Comparison of ENCODE assay signal across 10 mouse cellular contexts in the genomic region with DNA sequence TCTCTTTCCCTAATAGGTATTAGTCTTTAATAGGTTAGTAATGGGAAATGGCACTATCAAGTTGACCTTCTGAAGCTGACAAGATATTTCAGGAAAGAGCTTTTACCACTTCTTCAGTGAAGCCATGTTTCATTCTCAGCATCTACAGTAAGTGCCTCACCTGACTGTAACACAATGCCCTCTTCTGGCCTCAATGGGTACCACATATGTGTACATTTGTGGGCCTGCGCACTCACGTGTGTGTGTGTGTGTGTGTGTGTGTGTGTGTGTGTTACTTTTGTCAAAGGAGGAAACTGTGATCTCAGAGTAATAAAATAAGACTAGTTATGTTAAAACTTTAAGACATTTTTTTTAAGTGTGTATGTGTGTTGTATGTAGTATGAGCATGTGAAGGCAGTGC.
DNase-seq lines count a peak whose midpoint lies in the region; ATAC-seq and TF ChIP-seq lines count a peak whose summit lies in the region.
"Had no signal": no experiment of that assay in that cellular context is flagged by ENCODE, and none has a peak within 500 bp of the region (broad histone marks: within the 10 kb centered on the region; RNA-seq: fewer than 3 reads in every experiment).

No protein-coding gene starts in this region.

- H3K27ac ChIP-seq in cerebellum, adult 2 months (ENCODE audit: insufficient read depth, low read length): no peak overlapping the region
- H3K27ac ChIP-seq in kidney, adult 2 months (ENCODE audit: insufficient read depth, low read depth, low read length): no peak overlapping the region
- H3K27ac ChIP-seq in kidney, embryonic 15.5 days: no peak overlapping the region
- H3K27ac ChIP-seq: hindbrain, embryonic 14.5 days; liver, embryonic 15.5 days had no signal

- H3K27me3 ChIP-seq in cerebellum, adult 2 months (ENCODE audit: control insufficient read depth, insufficient read depth, low read length): no peaks in the 10 kb centered on the region
- H3K27me3 ChIP-seq in kidney, adult 2 months (replicated peaks; ENCODE audit: control insufficient read depth, insufficient read depth, low read length): no peaks in the 10 kb centered on the region
- no peaks in the 10 kb centered on the region for H3K27me3 ChIP-seq in kidney, embryonic 15.5 days
- H3K27me3 ChIP-seq: liver, embryonic 15.5 days had no signal

- DNase-seq in cerebellum, adult 2 months: peak in 1 of 2 experiments; percentile 3
- DNase-seq in cerebellum, adult 11 months: no peak
- peak; percentile 4 for DNase-seq in kidney, adult 2 months
- DNase-seq in ovary, postnatal 14 days (ENCODE audit: low spot score): peak; percentile 3
- no peak for DNase-seq in ovary, adult 18-20 months (ENCODE audit: low spot score)
- peak; percentile 2 for DNase-seq in embryo, embryonic 10.5 days (ENCODE audit: low spot score)
- DNase-seq in spleen, postnatal 10 days (ENCODE audit: low spot score in 2 of 2): no peak

- WGBS in cerebellum, adult 2 months: 89% methylated on average over 2 of the region's 2 CpGs
- 74% methylated on average over 2 of the region's 2 CpGs for WGBS in kidney, adult 2 months
- WGBS in kidney, embryonic 15.5 days: 67% methylated on average over 2 of the region's 2 CpGs

- H3K4me3 ChIP-seq in cerebellum, adult 2 months (replicated peaks; ENCODE audit: insufficient read depth, low read depth, low read length): no peak overlapping the region
- H3K4me3 ChIP-seq in kidney, adult 2 months (ENCODE audit: insufficient read depth, low read depth, low read length): no peak overlapping the region
- no peak overlapping the region for H3K4me3 ChIP-seq in kidney, embryonic 15.5 days (replicated peaks)
- H3K4me3 ChIP-seq: liver, embryonic 15.5 days had no signal

- ATAC-seq in kidney, embryonic 15.5 days (replicated peaks; ENCODE audit: low FRiP score): no peak

- TF ChIP-seq CTCF in cerebellum, adult 2 months (IDR thresholded peaks at IDR 0.05; ENCODE audit: borderline replicate concordance, insufficient read depth, low read depth, low read length): peak; percentile 27; the same call in 1 of the 2 replicates
- TF ChIP-seq CTCF in kidney, adult 2 months (conservative IDR thresholded peaks at IDR 0.05; ENCODE audit: insufficient read depth, insufficient read length, low read depth, low read length): no peak; the same call in 1 of the 2 replicates

- no peaks in the 10 kb centered on the region for H3K4me1 ChIP-seq in cerebellum, adult 2 months (ENCODE audit: control insufficient read depth, insufficient read depth, low read length)
- no peaks in the 10 kb centered on the region for H3K4me1 ChIP-seq in kidney, adult 2 months (ENCODE audit: control insufficient read depth, insufficient read depth, low read length)
- H3K4me1 ChIP-seq in kidney, embryonic 15.5 days: no peaks in the 10 kb centered on the region
- H3K4me1 ChIP-seq: liver, embryonic 15.5 days had no signal

- H3K9me3 ChIP-seq in kidney, embryonic 15.5 days (replicated peaks): no peaks in the 10 kb centered on the region
- H3K9me3 ChIP-seq: liver, embryonic 15.5 days had no signal

- no peaks in the 10 kb centered on the region for H3K36me3 ChIP-seq in kidney, adult 2 months (ENCODE audit: control insufficient read depth, insufficient read depth, low read length)
- H3K36me3 ChIP-seq in kidney, embryonic 15.5 days: no peaks in the 10 kb centered on the region
- H3K36me3 ChIP-seq: liver, embryonic 15.5 days had no signal

- no peak for TF ChIP-seq POLR2A in cerebellum, adult 2 months (IDR thresholded peaks at IDR 0.05; ENCODE audit: borderline replicate concordance, insufficient read depth, low read length)
- no peak for TF ChIP-seq POLR2A in kidney, adult 2 months (IDR thresholded peaks at IDR 0.05; ENCODE audit: low read depth, low read length)

- no peak overlapping the region for H3K4me2 ChIP-seq in kidney, embryonic 15.5 days
- H3K4me2 ChIP-seq: hindbrain, embryonic 14.5 days; liver, embryonic 15.5 days had no signal

- no peak overlapping the region for H3K9ac ChIP-seq in kidney, embryonic 15.5 days
- H3K9ac ChIP-seq: hindbrain, embryonic 14.5 days; liver, embryonic 15.5 days had no signal

Comparison
In these comparisons a context has a peak if more than half of its experiments do, and no peak if none do; other contexts are left out.
1. DNase-seq: peak in kidney, adult 2 months (single experiment), ovary, postnatal 14 days (single experiment) and embryo, embryonic 10.5 days (single experiment); none in cerebellum, adult 11 months (single experiment), ovary, adult 18-20 months (single experiment) and spleen, postnatal 10 days (0 of 2).